Mouse (Mus musculus): ENCODE data around the gene Lrrk1. TPM values are rescaled to one million over a fixed set of nuclear protein-coding genes. Genes with fewer than 3 reads are reported as not detected.

Gene Lrrk1
- polyA plus RNA-seq, 2 experiments from 2014 or later: 2.3 to 5.7 TPM

- ATAC-seq: no peak
Observed at GRCm38 (mm10) chr7:66376560-66376959, 11.6 kb downstream of the Lrrk1 start.

- no peak for ATAC-seq
Observed at GRCm38 (mm10) chr7:66375736-66376135, 12.4 kb downstream of the Lrrk1 start.

- no peak for ATAC-seq
Observed at GRCm38 (mm10) chr7:66373391-66373790, 14.8 kb downstream of the Lrrk1 start.

GRCm38 (mm10) chr7:66370970-66371369 is 17.2 kb downstream of the Lrrk1 start:
- ATAC-seq: no peak

- no peak for ATAC-seq
Observed at GRCm38 (mm10) chr7:66369934-66370445, 18.2 kb downstream of the Lrrk1 start.

- no peak for ATAC-seq
Observed at GRCm38 (mm10) chr7:66369071-66369933, 18.8 kb downstream of the Lrrk1 start.

GRCm38 (mm10) chr7:66365904-66366303 is 22.2 kb downstream of the Lrrk1 start, which contains the start of gene Gm10974:
Gm10974 (plus strand) TSS chr7:66365905.
- no peak for ATAC-seq

- ATAC-seq: no peak
Observed at GRCm38 (mm10) chr7:66365411-66365810, 22.7 kb downstream of the Lrrk1 start.

GRCm38 (mm10) chr7:66364491-66364890 is 23.7 kb downstream of the Lrrk1 start:
- ATAC-seq: no peak

GRCm38 (mm10) chr7:66359044-66359443 is 29.1 kb downstream of the Lrrk1 start:
- no peak for ATAC-seq

- no peak for ATAC-seq
Observed at GRCm38 (mm10) chr7:66358461-66358860, 29.7 kb downstream of the Lrrk1 start.

- no peak for ATAC-seq
Observed at GRCm38 (mm10) chr7:66355791-66356522, 32.2 kb downstream of the Lrrk1 start.

GRCm38 (mm10) chr7:66354911-66355310 is 33.2 kb downstream of the Lrrk1 start:
- ATAC-seq: no peak

GRCm38 (mm10) chr7:66351074-66351473 is 37.1 kb downstream of the Lrrk1 start:
- no peak for ATAC-seq

GRCm38 (mm10) chr7:66349670-66350069 is 38.5 kb downstream of the Lrrk1 start:
- no peak for ATAC-seq

GRCm38 (mm10) chr7:66348588-66348987 is 39.6 kb downstream of the Lrrk1 start:
- ATAC-seq: no peak

- ATAC-seq: no peak
Observed at GRCm38 (mm10) chr7:66346959-66347663, 41.0 kb downstream of the Lrrk1 start.

GRCm38 (mm10) chr7:66343307-66343706 is 44.8 kb downstream of the Lrrk1 start:
- ATAC-seq: no peak

- no peak for ATAC-seq
Observed at GRCm38 (mm10) chr7:66342831-66343230, 45.3 kb downstream of the Lrrk1 start.

GRCm38 (mm10) chr7:66342323-66342722 is 45.8 kb downstream of the Lrrk1 start:
- no peak for ATAC-seq

- no peak for ATAC-seq
Observed at GRCm38 (mm10) chr7:66340044-66340443, 48.1 kb downstream of the Lrrk1 start.

GRCm38 (mm10) chr7:66339625-66340024 is 48.5 kb downstream of the Lrrk1 start:
- ATAC-seq: no peak

GRCm38 (mm10) chr7:66336955-66337354 is 51.2 kb downstream of the Lrrk1 start:
- no peak for ATAC-seq

Measured in CD4-positive, CD25-positive, alpha-beta regulatory T cell, adult 4 months (primary cell).